Mouse (Mus musculus): ENCODE data around the gene Rap1gap2.

Gene Rap1gap2

DNA sequence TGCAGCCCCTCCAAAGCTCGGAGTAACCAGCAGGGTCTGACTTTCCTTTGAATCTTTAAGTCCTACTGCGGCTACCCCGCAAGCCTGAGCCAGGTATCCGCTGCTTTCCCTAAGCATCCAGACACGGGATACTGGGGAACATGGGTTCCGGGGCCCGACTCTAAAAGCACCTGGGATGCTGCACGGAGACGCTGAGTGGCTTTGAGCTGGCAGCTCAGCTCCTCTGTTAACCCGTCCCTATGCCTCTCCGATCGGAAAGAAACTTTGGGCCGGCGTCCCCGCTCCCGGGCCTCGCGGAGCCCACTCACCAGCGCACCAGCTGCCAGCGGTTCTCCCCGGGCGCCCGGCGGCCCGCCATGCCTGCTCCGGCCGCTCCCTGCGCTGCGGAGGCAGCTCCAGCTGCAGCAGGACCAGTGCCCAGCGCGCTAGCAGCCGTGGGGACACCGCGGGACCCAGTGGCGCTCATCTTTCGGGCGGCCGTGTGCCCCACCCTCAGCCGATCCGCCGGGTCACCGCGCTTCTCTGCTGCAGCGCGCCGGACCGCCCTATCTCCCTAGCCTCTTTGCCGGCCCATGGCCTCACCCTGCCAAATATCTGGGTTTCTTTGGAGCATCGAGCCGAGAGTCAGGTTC is at the start of gene Rap1gap2:
TSS of gene Rap1gap2 (minus strand) at position 371 of the 632 bp plus-strand sequence.
- peak; percentile 42 to 55 for DNase-seq

DNA sequence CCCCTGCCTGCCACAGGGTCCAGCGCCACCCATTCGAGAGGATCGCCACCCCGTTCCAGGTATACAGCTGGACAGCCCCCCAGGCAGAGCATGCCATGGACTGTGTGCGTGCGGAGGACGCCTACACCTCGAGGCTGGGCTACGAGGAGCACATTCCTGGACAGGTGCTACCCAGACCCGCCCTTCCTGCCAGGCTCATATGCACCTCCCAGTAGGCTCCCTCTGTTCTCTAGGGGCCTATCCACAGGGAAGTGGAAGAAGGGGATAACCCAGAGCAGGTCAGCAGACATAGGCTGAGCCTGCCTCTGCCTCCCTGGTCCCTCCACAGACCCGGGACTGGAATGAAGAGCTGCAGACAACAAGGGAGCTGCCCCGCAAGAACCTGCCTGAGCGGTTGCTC is 49.6 kb upstream of the Rap1gap2 start:
- no peak for DNase-seq

DNA sequence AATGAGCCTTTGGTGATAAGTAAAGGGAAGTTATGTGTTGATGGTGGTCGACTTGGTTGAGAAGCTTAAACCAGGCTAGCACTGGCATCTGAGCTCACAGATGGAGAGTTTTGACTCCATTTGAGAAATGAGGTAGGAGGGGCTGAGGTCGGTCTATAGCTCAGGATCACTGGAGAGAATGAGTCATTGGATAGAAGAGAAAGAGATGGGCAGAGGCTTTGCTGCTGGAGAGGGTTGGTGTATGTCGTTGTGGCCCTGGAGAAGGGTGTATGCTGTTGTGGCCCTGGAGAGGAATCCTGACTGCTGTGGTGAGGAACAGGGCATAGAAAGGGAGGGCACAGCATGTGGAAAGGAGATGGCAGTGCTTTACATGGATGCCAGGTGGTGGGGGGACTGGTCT is 45.2 kb upstream of the Rap1gap2 start:
- DNase-seq, result no peak

DNA sequence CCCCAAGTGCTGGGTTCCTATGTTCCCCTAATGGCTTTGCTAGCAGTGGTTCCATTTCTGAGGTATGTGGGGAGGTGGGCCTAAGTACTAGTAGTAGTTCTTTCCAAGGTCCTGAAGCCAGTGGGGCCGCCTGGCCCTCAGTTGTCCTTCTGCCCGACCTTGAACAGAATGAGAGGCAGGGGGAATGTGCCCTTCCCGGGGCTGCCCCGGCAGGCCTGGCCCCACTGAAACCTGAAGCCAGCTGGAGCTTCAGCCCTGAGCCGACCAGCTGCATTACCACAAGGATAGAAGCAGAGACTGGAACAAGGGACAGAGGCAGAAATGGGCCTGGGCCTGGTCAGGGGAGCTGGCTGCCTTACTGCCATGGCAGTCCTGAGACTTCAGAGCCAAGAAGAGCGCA is 42.7 kb upstream of the Rap1gap2 start:
- DNase-seq, result no peak

DNA sequence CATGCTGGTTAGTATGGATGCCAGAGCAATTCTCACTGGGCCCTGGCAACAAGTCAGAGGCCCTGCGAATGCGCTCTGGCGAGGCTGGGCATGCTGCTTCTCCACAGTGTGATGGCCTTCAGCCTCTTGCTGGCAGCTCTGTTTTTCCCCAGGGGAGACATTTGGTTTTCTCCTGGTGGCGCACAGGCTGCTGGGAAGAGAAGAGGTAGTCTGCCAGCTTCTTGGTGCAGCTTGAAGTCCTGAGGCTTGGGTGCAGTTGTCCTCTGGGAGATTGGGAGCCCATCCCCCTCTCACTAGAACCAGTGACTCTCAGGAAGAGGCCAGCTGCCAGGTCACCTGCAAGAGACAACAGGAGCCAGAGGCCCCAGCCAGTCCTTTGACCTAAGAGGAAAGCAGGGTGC is 42.1 kb upstream of the Rap1gap2 start:
- peak; percentile 60 to 67 for DNase-seq

DNA sequence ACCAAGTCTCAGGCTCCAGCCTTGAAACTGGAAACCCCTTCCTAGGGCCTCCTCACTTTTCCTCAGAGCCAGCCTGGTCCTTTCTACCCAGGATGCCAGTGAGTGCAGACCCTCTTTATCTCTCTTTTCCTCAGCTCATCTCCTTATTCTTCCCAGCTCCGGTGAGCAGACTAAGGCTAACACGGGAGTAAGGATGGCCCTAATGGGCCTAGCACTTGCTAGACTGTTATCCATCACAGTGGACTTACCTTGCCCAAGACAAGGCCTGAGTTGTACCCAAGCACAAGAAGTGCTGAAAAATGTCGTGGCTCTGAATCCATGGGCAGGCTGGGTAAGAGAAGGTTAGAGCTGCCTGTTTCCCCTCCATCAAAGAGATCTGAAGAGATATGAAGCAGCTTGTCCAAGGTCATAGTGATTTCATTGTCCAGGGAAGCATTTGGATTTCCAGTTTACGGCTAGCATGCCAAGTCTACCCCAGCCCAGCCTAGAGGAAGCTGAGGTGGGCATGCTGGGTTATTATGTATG is 39.9 kb upstream of the Rap1gap2 start:
- no peak for DNase-seq

DNA sequence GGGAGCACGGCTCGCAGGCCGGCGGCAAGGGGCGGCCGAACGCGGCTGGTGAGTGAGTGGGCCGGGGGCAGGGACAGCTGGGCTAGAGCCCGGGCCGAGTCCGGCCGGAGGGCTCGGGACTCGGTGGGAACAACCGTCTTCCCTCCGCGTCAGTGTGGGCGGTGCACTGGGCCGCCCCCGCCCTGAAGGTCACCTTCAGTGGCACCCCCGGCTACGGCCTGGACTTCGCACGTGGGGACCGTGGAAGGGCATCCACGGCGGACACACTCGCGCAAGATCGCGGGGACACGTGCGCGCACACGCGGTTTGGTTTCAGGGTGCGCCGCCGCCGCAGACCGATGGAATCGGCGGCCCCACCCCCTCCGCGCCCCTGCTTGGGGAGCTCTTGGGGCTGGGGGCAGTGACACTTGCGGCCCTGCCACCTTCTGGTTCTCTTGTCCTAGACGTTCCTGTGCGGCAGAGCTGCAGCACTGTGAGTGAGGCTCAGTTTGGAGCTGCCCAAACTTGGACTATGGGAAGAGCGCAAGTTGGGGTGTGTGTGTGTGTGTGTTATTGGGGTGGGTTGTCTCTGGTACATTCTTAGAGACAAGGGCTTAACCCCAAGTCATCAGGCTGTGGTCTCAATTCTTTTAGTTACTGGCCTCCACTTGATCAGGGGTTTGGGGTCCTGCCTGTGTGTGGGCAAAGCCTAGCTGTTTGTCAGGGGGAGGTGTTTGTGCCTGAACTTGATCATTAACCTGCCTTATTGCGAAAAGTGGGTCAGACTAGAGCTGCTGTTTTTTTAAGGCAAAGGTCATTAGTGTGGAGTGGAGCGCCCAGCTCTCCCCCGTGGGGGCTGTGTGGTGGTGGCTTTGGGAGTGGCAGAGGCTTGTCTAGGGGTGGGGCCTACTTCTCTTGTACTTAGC is 39.2 kb upstream of the Rap1gap2 start:
- peak in 1 of 2 experiments; percentile 67 for DNase-seq

DNA sequence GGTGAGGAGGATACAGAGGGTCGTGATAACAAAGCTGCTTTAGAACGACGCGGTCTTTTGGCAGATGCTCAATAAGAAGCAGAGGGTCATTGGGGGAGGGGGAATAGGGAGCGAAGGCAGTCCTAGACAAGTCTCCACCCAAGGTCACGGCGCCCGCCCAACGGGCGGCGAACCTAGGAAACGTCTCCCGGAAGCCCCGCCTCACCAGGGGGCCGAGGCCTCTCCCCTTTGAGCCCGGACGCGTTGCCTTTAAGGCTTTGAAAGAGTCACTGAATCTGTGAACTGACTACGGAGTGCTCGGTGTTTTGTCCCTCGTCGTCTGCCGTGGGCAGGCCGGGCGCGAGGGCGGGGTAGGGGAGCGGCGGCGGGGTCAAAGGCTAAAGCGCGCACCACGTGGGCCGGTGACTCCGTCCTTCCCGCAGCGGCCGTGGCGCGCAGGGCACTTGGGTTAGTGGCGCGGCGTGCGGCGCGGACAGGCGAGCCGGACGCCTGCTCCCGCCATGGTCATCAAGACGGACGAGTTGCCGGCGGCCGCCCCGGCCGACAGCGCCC is 38.5 kb upstream of the Rap1gap2 start, which contains the start of gene Cluh:
TSS of gene Cluh (plus strand) at position 401 of the 552 bp plus-strand sequence.
- DNase-seq, result peak; percentile 99 to 100

DNA sequence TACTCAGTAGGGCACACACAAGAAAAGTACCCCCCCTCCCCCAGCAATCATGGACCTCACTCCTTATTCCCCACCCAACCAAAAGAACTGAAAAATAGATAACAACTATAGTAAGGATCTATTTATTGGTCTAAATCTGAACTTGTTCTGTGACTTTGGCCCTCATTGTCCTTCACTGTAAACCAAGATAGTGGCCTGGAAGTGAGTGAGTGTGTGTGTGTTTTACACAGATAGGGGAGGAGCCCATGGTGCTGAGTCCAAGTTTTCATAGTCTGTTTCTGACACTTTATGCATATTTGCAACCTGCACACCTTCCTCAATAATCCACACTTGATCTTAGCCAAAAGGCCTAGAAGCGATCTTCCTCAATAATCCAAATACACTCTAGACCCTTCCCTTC is 38.0 kb upstream of the Rap1gap2 start:
- no peak for DNase-seq

DNA sequence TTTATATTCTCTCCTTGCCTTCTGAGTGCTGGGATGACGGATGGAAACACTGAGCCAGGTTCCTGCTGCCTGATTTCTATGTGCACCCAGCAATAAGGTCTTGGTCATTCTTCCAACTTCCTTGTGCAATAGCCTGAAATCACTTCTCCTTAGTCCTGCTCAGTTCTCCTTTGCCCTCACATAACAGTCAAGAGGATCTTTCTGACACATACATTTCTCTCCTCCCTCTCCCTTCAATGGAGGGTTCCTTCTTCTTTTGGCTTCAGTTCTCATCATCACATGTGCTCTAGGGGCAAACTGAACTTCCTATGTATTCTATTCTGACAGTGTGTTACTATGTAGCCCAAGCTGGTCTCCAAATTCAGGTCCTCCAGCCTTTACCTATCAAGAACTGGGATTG is 37.3 kb upstream of the Rap1gap2 start:
- DNase-seq, result no peak

DNA sequence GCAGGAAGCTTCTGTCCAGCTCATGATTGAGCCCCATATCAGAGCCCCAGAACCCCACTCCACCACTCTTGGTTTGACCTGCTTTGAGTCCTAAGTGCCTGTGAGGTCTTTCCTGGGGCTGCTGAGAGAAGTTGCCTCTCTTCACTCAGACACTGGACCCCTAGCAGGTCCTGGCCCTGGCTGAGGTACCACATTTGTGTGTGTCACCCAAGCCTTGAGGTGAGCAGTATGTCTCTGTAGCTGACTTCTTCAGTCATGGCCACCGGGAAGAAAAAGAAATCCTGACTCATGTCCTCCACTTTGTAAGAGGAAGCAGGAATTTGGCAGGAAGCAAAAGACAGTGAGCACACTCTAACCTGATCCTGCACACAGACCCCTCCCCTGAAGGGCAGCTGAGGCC is 28.9 kb upstream of the Rap1gap2 start:
- no peak for DNase-seq

DNA sequence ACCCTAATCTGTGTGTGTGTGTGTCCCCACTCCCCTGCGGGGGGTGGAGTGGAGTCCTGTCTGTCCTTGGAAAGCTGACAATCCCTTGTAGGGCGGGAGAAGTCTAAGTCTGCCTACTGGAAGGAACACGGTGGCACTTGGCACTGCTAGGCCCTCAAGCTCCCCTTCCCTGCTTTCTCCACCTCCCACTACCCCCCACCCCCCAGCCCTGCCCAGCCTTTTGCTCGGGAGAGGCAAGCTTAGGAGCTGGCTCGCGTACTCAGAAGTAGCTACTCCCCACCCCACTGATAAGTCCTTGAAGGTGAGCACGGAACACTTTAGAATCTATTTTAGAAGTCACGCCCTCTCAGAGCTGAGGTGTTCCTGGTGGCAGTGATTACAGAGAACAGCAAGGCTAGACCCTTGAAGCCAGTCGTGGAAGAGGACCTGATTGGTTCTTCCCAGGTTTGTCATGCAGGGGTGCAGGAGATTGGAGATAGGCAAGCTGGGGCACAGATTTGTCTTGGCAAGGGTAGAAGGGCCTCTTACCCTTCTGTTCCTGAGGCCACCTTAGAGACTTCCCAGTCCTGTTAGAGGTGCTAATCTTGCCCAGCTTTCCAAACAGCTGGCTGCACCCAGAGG is 28.2 kb upstream of the Rap1gap2 start:
- DNase-seq, result no peak

DNA sequence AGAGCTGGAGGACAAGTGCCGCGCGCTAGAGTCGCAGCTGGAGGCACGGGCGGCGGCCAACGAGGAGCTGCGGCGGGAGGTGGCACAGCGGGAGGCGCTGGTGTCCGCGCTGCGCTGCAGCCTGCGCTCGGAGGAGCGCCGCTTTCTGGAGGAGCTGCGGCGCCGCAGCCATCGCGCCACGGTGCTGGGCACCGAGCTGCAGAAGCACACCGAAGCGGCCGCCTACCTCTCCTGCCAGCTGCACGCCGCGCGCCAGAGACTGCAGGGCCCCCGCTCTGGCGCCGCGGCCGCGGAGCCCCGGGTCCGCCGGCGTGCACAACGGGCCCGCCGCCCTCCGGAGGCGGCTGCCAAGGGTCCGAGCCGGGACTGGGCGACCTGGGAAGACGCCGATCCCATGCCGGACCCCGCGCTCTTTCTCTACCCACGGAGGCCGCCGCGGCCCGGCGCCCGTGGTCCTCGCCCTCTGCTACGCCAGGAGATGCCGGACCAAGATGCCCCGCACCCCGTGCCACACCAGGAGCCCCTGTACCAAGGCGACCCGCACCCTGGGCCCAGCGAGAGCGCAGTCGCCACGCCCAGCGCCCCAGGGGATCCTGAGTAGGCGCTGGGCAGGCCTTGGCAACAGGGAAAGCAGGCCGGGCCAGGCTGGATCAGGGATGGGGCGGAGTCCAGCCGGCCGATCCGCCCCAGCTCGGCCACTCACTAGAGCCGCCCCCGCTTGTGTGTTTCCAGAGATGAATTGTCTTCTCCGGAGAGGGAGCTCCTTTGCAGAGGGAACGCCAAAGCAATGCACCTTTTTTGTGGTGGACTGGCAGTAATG is 27.5 kb upstream of the Rap1gap2 start:
- DNase-seq, result peak; percentile 90 to 91

DNA sequence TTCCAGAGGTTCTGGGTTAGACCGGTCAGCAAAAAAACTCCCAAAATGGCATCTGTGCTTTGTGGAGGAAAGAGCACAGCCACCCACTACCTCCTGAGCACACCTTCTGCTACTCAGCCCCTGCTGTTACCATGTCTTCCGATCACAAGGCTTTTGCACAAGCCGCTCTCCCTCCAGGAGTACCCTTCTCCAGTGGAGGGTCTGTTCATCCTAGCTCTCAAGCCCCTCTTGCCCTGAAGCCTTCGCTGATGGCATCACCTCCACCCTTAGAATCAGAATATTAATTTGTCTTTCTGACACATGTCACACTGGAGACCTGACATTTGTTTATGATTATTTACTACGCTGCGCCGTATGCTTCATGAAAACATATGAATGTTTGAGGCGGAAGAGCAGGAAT is 26.8 kb upstream of the Rap1gap2 start:
- peak in 1 of 2 experiments; percentile 37 for DNase-seq

DNA sequence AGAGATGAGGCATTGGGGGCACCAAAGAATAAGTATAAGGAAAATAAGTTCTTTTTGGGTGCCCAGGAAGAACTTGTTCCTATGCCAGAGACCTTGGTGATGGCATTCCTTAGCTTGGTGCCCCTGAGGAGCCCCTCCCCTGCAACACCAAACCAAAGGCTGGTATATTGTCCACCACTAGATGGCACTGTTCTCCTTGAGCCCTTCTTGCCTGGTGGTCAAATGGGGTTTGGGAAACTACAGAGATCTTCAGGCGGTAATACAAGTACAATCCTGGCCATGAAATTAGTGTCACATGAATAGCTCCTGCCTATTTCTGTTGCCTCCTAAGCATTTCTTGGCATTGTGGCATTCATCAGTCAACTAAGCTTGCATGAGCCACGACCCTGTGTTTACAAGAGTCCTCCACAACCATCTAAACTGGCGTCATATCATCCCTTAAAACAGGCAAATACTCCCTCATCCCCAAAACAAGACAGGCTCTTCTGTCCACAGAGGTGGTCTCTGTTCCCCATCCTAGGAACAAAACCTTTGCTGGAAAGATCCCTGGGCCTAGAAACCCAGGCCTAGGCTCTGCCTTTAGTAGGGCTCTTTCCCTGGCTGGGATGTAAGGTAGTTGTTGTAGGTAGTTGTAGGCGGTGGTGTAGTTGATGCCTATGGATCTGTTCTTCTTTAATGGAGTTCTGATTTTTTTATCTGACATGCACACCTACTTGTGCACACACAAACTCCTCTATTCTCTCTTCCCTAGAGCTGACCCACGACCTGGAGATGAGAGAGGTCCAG is 24.0 kb upstream of the Rap1gap2 start:
- peak; percentile 69 to 84 for DNase-seq

DNA sequence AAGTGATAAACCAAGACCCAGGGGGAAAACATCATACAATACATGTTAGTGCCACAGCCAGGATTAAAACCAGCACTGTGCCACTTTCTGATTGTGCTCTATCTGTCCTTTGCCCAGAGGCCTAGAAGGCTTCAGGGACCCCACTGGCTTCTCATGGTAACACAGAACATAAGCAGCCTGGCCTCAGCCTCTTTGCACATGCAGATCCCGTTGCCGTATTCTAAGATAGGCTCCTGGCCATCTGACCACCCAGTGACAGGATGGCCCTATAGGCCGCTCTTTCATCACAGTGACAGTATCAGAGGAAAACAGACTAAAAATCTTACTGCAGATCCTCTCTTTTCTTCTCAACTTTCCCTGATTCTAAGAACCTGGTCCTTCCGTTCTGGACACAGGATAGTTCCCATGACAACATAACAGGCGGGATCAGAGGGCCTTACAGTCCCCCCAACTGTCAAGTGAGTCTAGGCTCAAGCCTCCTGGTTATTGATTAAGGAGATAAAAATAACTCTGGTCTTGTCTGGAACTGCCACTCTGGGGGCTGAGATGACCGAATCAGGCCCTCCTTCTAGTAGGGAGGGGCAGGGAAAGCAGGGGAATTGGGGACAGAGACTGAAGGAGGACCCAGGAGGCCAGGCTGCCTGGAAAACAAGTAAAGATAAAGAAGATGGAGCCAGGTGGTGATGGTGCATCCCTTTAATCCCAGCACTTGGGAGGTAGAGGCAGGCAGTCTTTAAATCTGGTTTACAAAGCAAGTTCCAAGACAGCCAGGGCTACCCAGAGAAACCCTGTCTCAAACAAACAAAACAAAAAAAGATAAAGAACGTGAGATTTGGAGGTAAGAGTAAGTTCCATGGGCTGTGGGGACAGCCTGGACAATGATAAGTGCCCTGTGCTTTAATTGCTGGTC is 21.4 kb upstream of the Rap1gap2 start:
- DNase-seq, result no peak

DNA sequence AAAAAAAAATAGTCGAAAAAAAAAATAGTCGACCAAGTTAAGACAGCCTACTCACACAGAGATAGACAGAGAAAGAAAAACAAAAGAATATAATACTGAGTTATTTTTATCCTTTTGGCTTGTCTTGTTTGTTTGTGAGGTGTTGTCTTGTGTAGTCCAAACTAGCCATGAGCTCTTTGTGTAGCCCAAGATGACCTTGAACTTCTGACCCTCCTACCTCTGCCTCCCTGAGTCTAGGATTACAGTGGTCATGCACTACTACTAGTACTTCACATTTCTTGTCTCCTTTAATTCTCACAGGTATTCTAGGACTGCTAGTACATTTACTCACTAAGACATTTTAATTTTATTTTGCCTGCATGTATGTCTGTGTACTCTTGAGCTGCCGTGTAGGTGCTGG is 16.8 kb upstream of the Rap1gap2 start:
- no peak for DNase-seq

DNA sequence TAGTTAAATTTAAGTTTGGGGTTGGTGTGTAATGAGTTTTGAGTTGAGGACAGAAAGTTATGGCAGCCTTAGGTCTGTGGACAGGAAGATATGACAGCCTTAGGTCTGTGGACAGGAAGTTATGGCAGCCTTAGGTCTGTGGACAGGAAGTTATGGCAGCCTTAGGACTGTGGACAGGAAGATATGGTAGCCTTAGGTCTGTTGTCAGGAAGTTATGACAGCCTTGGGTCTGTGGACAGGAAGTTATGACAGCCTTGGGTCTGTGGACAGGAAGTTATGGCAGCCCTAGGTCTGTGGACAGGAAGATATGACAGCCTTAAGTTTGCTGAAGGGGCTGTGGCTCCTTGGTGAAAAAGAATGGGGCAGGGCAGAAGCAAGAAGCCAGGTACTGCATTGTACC is 14.6 kb upstream of the Rap1gap2 start:
- no peak for DNase-seq

DNA sequence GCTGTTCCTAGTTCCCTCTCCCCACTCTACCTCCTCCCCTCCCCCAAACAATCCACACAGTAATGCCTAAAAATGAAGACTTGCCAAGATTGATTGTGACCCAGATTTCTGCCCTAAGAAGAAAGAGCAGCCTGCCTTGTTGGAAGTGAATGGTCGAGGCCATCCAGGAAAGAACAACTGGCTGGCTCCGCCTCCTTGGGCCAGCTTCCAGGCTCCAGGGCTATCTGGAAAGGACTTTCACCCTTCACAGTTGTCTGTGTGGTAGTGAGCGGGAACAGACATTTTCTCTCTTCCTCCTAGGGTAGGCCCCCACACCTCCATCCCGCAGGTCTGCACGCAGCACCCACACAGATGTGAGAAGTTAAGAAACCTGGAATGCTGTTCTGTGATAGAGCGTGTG is 13.0 kb upstream of the Rap1gap2 start:
- DNase-seq, result peak; percentile 25 to 50

DNA sequence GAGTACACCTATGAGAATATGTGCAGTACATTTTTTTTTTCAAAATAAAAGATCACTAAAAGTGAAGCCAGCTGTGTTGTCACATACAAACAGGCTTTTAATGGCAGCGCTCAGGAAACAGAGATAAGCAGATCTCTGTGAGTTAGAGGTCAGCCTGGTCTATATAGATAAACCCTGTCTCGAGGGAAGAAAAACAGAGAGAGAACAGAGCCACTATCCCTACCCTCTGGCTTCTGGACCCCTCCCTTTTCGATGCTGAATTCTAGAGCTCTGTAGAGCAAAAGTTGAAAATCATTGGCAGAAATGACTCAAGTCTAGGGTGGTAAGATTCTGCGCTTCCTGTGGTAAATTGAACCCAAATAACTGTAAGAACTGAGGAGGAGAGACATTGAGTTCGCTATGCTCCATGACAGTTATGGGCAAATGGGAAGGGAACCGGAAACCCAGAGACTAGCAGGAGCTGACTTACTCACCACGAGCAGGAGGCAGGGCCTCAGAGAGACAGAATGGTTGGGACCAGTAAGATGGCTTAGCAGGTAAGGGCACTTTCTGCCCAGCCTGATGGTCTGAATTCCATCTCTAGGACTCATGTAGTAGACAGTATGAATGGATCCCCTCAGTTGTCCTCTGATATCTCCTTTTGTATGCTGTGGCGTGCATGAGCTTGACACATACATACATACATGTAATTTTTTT is 11.4 kb upstream of the Rap1gap2 start:
- DNase-seq, result no peak

Data from cerebellum, postnatal 25 days (tissue).